Mouse (Mus musculus) embryonic facial prominence, embryonic 15.5 days (tissue): Measurements from ENCODE around the gene Mef2d. TPM values are rescaled to one million over a fixed set of nuclear protein-coding genes. Genes with fewer than 3 reads are reported as not detected.

Source experiments
- ATAC-seq: fragments of 200-750 bp; cut with Nextera tagmentation; 2 replicates; pipeline ENCODE4 v1.8.0; 2017; ENCODE audit warnings: low read depth, moderate TSS enrichment; ENCODE audit not compliant: insufficient number of reproducible peaks, low FRiP score, low TSS enrichment
- H3K27ac ChIP-seq: fragments of 300-500 bp; sonication (generic); replicated peaks from 2 replicates; pipeline ENCODE4 v1.5.1; 2015; ENCODE audit warnings: mild to moderate bottlenecking, inconsistent platforms
- H3K27me3 ChIP-seq: fragments of 300-500 bp; sonication (generic); 2 replicates; pipeline ENCODE4 v1.6.1; 2015; ENCODE audit warnings: inconsistent platforms
- H3K36me3 ChIP-seq: fragments of 300-500 bp; sonication (generic); 2 replicates; pipeline ENCODE4 v1.6.1; 2015; ENCODE audit warnings: mild to moderate bottlenecking, inconsistent platforms
- H3K4me1 ChIP-seq: fragments of 300-500 bp; sonication (generic); 2 replicates; pipeline ENCODE4 v1.6.1; 2015; ENCODE audit warnings: inconsistent platforms
- H3K4me2 ChIP-seq: fragments of 300-500 bp; sonication (generic); replicated peaks from 2 replicates; pipeline ENCODE4 v1.6.1; 2015; ENCODE audit warnings: mild to moderate bottlenecking, inconsistent platforms
- H3K4me3 ChIP-seq: fragments of 300-500 bp; sonication (generic); replicated peaks from 2 replicates; pipeline ENCODE4 v1.5.1; 2015; ENCODE audit warnings: mild to moderate bottlenecking, inconsistent platforms
- H3K9ac ChIP-seq: fragments of 300-500 bp; sonication (generic); 2 replicates; pipeline ENCODE4 v1.6.1; 2015; ENCODE audit warnings: inconsistent platforms
- H3K9me3 ChIP-seq: fragments of 300-500 bp; sonication (generic); replicated peaks from 2 replicates; pipeline ENCODE4 v1.6.1; 2016; ENCODE audit warnings: inconsistent platforms
- WGBS: fragments of 180-500 bp; shearing (Covaris S2); methylation state at CpG from one replicate; pipeline ENCODE4 v1.1.7; 2015; 5-methylcytosine and 5-hydroxymethylcytosine counted together
- polyA plus RNA-seq: library from polyadenylated mRNA; unstranded; fragments of >200 nt; fragmentation: Nextera tagmentation; extraction: Ambion mirVana; gene quantifications from 2 replicates; pipeline ENCODE4 v1.2.1, GENCODE M21; 2015

Gene Mef2d
- polyA plus RNA-seq, 1 experiment from 2014 or later: 31.1 TPM

DNA sequence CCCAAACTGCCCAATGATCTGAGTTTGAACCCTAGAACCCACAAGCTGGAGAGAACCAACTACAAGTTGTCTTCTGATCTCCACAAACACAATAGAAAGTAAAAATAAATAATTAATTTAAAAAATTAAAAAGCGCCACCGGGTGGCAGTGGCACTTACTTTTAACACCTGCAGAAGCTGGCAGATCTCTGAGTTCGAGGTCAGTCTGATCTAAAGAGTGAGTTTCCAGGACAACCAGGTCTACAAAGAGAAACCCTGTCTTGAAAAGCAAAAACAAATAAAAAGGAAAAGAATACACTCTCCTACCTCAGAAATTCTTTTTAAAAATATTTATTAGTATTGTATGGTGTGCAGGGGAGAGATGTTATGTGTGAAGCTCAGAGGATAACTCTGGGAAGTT is 4.4 kb upstream of the Mef2d start:
- Histone ChIP-seq H3K4me1 (peaks cover 50% of the 10 kb centered on the region), H3K4me2 (peak overlapping the region; percentile 95), H3K9ac (peak overlapping the region; percentile 54; the same call in 1 of the 2 replicates), H3K36me3 (no peaks in the 10 kb centered on the region), H3K4me3 (peak overlapping the region; percentile 62), H3K9me3 (no peaks in the 10 kb centered on the region), H3K27me3 (no peaks in the 10 kb centered on the region), H3K27ac (peak overlapping the region; percentile 100)
- ATAC-seq: no peak
- 11% methylated on average over 3 of the region's 3 CpGs for WGBS

GRCm38 (mm10) chr3:88138336-88139242 is 3.6 kb upstream of the Mef2d start:
- Histone ChIP-seq H3K4me3 (peak overlapping the region; percentile 62), H3K27ac (peak overlapping the region; percentile 100), H3K4me2 (peak overlapping the region; percentile 95), H3K27me3 (no peaks in the 10 kb centered on the region), H3K36me3 (no peaks in the 10 kb centered on the region), H3K9me3 (no peaks in the 10 kb centered on the region), H3K9ac (peak overlapping the region; percentile 54), H3K4me1 (peaks cover 46% of the 10 kb centered on the region)
- peak; percentile 64 for ATAC-seq
- under 1% methylated on average over 32 of the region's 32 CpGs for WGBS

DNA sequence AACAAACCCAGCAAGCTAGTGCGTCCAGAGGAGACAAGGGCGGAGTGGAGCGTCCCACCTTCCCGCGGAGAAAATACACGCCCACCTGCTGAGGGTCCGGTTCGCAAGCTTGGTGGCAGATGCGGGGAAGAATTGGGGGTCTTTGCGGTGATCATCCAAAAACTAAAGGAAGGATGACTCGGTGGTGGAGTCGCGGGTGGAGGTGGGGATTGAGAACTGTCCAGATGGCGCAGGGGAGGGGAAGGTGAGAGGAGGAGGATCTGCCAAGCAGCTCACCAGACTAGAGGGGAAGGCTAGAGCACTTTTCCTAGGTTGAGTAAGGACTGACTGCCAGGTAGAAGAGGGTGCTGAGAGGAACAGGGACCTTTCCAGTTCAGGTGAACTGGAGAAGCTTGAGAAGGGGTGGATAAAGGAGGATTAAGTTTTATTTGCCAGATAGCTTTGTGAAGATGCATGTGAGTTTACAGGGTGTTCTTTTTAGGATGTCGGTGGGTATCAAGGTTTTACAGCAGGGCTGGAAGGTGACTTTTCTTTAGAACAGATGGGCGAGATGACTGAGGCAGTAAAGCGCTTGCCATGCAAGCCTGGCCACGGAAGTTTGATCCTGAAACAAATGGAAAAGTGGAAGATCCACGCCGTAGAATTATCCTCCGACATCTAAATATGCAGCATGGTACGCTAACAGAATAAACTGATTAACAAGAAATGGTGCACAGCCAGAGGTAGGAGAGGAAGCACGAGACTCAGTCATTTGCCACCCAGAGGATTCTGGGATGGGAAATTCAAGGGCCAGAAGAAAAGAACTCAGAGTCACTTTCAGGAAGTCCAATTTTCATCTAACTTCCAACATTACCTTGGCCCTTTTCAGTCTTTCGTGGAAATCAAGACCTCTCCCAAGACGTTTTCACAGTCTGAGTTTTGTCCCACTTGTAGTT is 2.7 kb upstream of the Mef2d start:
- ATAC-seq: no peak
- peak overlapping the region; percentile 54 for H3K9ac ChIP-seq
- peak overlapping the region; percentile 100 for H3K27ac ChIP-seq
- no peaks in the 10 kb centered on the region for H3K9me3 ChIP-seq
- WGBS: 15% methylated on average over 25 of the region's 25 CpGs
- no peaks in the 10 kb centered on the region for H3K36me3 ChIP-seq
- peak overlapping the region; percentile 95 for H3K4me2 ChIP-seq
- H3K4me1 ChIP-seq: peaks cover 53% of the 10 kb centered on the region
- H3K4me3 ChIP-seq: peak overlapping the region; percentile 62
- no peaks in the 10 kb centered on the region for H3K27me3 ChIP-seq

GRCm38 (mm10) chr3:88140178-88140902 is 1.8 kb upstream of the Mef2d start:
- Histone ChIP-seq H3K9ac (no peak overlapping the region), H3K4me2 (peak overlapping the region; percentile 95), H3K27ac (peak overlapping the region; percentile 100), H3K36me3 (no peaks in the 10 kb centered on the region), H3K4me1 (peaks cover 62% of the 10 kb centered on the region), H3K27me3 (no peaks in the 10 kb centered on the region), H3K9me3 (no peaks in the 10 kb centered on the region), H3K4me3 (peak overlapping the region; percentile 62)
- WGBS: 8% methylated on average over 11 of the region's 11 CpGs
- ATAC-seq: no peak

GRCm38 (mm10) chr3:88140903-88141430 is 1.2 kb upstream of the Mef2d start:
- peak overlapping the region; percentile 100 for H3K27ac ChIP-seq
- ATAC-seq: no peak
- no peaks in the 10 kb centered on the region for H3K9me3 ChIP-seq
- no peak overlapping the region for H3K9ac ChIP-seq
- WGBS: 17% methylated on average over 6 of the region's 6 CpGs
- peak overlapping the region; percentile 95 for H3K4me2 ChIP-seq
- peak overlapping the region; percentile 92 for H3K4me3 ChIP-seq
- H3K4me1 ChIP-seq: peaks cover 68% of the 10 kb centered on the region
- no peaks in the 10 kb centered on the region for H3K27me3 ChIP-seq
- no peaks in the 10 kb centered on the region for H3K36me3 ChIP-seq

DNA sequence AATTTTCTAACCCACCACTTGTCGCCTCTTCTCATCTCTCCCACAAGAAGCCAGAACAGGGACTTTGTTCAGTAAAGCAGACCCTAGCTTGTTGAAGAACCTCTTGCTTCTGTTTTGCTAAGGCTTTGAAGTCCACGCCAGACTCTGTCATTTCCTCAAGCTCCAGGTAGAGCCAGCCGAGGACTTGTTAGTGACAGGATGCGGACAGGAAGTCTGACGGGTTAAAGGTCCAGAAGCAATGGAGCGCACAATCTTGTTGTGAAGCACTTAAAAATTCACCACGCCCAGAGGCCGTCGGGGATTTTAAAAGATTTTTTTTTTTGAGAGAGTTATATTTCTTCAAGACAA is 759 bp upstream of the Mef2d start:
- 7% methylated on average over 9 of the region's 9 CpGs for WGBS
- Histone ChIP-seq H3K27ac (peak overlapping the region; percentile 100), H3K4me1 (peaks cover 73% of the 10 kb centered on the region), H3K27me3 (no peaks in the 10 kb centered on the region), H3K36me3 (no peaks in the 10 kb centered on the region), H3K9ac (peak overlapping the region; percentile 44; the same call in 1 of the 2 replicates), H3K4me3 (peak overlapping the region; percentile 92), H3K4me2 (peak overlapping the region; percentile 95), H3K9me3 (no peaks in the 10 kb centered on the region)
- ATAC-seq: no peak

GRCm38 (mm10) chr3:88142546-88142915 is 359 bp downstream of the Mef2d start:
- peak overlapping the region; percentile 87 for H3K9ac ChIP-seq
- H3K4me2 ChIP-seq: peak overlapping the region; percentile 95
- no peaks in the 10 kb centered on the region for H3K27me3 ChIP-seq
- under 1% methylated on average over 57 of the region's 57 CpGs for WGBS
- H3K4me1 ChIP-seq: peaks cover 77% of the 10 kb centered on the region
- H3K9me3 ChIP-seq: no peaks in the 10 kb centered on the region
- ATAC-seq: 0 out of 2 replicates have a peak, but pooled peaks have one; percentile 7
- peak overlapping the region; percentile 100 for H3K27ac ChIP-seq
- no peaks in the 10 kb centered on the region for H3K36me3 ChIP-seq
- peak overlapping the region; percentile 92 for H3K4me3 ChIP-seq

DNA sequence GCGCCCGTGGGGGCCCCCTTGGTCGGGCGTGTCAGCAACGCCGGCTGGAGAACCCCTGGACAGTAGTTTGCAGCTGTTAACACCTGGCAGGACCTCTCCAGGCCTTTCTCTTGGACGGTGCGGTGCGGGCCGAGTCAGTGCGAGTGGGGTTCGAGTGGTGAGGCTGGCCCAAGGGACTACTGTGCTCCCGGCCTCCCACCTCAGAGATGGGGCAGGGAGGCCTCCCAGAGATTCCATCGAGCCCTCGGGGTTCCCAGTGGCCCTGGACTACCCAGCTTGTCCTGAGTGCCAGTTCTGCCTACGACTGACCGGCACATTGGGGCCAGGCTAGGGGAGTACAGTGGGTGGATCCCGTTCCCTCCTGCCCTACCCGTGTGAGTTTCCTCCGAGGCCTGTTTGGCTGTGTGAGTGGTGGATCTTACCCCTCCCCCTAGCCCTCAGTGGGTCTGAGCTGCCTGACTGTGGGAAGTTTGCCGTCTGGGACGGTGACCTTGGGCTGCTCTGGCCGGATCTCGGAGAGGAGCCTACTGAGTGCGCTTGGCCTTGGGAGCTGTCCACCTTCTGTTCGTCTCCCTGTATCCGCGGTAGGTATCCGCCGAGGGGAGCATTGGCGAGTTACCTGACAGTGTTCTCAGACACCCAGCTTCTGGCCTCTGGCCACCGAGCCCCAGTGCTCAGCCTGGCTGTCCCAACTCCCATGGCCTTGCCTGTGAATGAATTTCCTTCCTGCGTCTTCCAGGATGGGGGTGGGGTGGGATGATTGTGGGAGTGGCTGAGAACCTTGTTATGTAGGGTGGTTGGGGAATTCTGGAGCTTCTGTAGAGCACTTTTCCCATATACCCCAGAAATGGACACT is 972 bp downstream of the Mef2d start:
- Histone ChIP-seq H3K4me1 (peaks cover 81% of the 10 kb centered on the region), H3K27ac (peak overlapping the region; percentile 100), H3K4me3 (peak overlapping the region; percentile 92), H3K4me2 (peak overlapping the region; percentile 95), H3K9me3 (no peaks in the 10 kb centered on the region), H3K9ac (peak overlapping the region; percentile 87), H3K27me3 (no peaks in the 10 kb centered on the region), H3K36me3 (no peaks in the 10 kb centered on the region)
- WGBS: under 1% methylated on average over 33 of the region's 33 CpGs
- ATAC-seq: no peak

GRCm38 (mm10) chr3:88143961-88144486 is 1.9 kb downstream of the Mef2d start:
- Histone ChIP-seq H3K27me3 (no peaks in the 10 kb centered on the region), H3K4me1 (peaks cover 86% of the 10 kb centered on the region), H3K4me2 (peak overlapping the region; percentile 95), H3K27ac (peak overlapping the region; percentile 100; the same call in 1 of the 2 replicates), H3K9me3 (no peaks in the 10 kb centered on the region), H3K36me3 (no peaks in the 10 kb centered on the region), H3K9ac (peak overlapping the region; percentile 87), H3K4me3 (peak overlapping the region; percentile 92)
- 18% methylated on average over 5 of the region's 5 CpGs for WGBS
- no peak for ATAC-seq
